Mouse (Mus musculus): ENCODE measurements around the gene Btf3. TPM values are rescaled to one million over a fixed set of nuclear protein-coding genes. Genes with fewer than 3 reads are reported as not detected.
A peak's percentile ranks its signal among the peaks of the same experiment; 100 is the strongest.

Gene Btf3
- polyA plus RNA-seq, 1 experiment from 2014 or later = 499 TPM

GRCm38 (mm10) chr13:98355559-98356111 is 38.8 kb upstream of the Btf3 start:
- 0 out of 2 replicates have a peak, but pooled peaks have one; percentile 18 for ATAC-seq
- no peak overlapping the region for H3K9ac ChIP-seq (replicated peaks; ENCODE audit: low read depth)
- H3K4me2 ChIP-seq (replicated peaks; ENCODE audit: low read depth, low read length) = peak overlapping the region; percentile 77
- H3K4me3 ChIP-seq (ENCODE audit: low read depth, low read length) = peak overlapping the region; percentile 46
- TF ChIP-seq CTCF (IDR thresholded peaks at IDR 0.05) = no peak
- no peak for TF ChIP-seq EP300 (IDR thresholded peaks at IDR 0.05)
- 3% methylated on average over 24 of the region's 81 CpGs for WGBS
- H3K4me1 ChIP-seq (ENCODE audit: insufficient read depth, low read depth, low read length) = peaks cover 8% of the 10 kb centered on the region
- no peak overlapping the region for H3K27ac ChIP-seq (ENCODE audit: low read length)
- H3K9me3 ChIP-seq (ENCODE audit: low read length) = no peaks in the 10 kb centered on the region
- no peak for DNase-seq (ENCODE audit: low spot score)
- peaks cover 93% of the 10 kb centered on the region for H3K27me3 ChIP-seq (replicated peaks; ENCODE audit: insufficient read depth, low read length)
- no peaks in the 10 kb centered on the region for H3K36me3 ChIP-seq (ENCODE audit: insufficient read depth, low read length)

DNA sequence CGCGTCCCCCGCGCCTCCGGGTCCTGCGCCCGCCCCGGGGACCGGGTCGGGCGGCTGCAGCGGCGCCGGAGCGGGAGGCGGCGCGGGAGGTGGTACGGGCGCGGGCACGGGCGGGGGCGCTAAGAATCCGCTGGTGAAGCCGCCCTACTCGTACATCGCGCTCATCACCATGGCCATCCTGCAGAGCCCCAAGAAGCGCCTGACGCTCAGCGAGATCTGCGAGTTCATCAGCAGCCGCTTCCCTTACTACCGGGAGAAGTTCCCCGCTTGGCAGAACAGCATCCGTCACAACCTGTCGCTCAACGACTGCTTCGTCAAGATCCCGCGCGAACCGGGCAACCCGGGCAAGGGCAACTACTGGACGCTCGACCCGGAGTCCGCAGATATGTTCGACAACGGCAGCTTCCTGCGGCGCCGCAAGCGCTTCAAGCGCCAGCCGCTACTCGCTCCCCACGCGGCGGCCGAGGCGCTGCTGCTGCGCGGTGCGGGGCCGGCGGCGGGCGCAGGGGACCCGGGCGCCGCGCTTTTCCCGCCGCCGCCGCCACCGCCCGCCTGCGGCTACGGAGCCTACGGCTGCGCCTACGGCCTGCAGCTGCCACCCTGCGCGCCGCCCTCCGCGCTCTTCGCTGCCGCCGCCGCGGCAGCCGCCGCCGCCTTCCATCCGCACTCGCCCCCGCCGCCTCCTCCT is 38.2 kb upstream of the Btf3 start:
- peak overlapping the region; percentile 77 for H3K4me2 ChIP-seq (replicated peaks; ENCODE audit: low read depth, low read length)
- H3K9me3 ChIP-seq (ENCODE audit: low read length) = no peaks in the 10 kb centered on the region
- H3K4me3 ChIP-seq (ENCODE audit: low read depth, low read length) = peak overlapping the region; percentile 46
- peaks cover 88% of the 10 kb centered on the region for H3K27me3 ChIP-seq (replicated peaks; ENCODE audit: insufficient read depth, low read length)
- no peak for DNase-seq (ENCODE audit: low spot score)
- TF ChIP-seq CTCF (IDR thresholded peaks at IDR 0.05) (no peak), EP300 (IDR thresholded peaks at IDR 0.05) (no peak)
- no peak overlapping the region for H3K27ac ChIP-seq (ENCODE audit: low read length)
- peak; percentile 16 for ATAC-seq
- WGBS = under 1% methylated on average over 23 of the region's 102 CpGs
- peaks cover 8% of the 10 kb centered on the region for H3K4me1 ChIP-seq (ENCODE audit: insufficient read depth, low read depth, low read length)
- no peaks in the 10 kb centered on the region for H3K36me3 ChIP-seq (ENCODE audit: insufficient read depth, low read length)
- no peak overlapping the region for H3K9ac ChIP-seq (replicated peaks; ENCODE audit: low read depth)

GRCm38 (mm10) chr13:98354090-98354801 is 37.4 kb upstream of the Btf3 start, which contains the start of gene Foxd1:
Gene Foxd1 (plus strand): TSS chr13:98354242.
- Histone ChIP-seq H3K27ac (ENCODE audit: low read length) (no peak within 1 kb of the TSS), H3K9me3 (ENCODE audit: low read length) (no peaks in the 10 kb centered on the region), H3K4me3 (ENCODE audit: low read depth, low read length) (peak within 1 kb of the TSS; percentile 46), H3K4me2 (replicated peaks; ENCODE audit: low read depth, low read length) (peak within 1 kb of the TSS; percentile 77), H3K9ac (replicated peaks; ENCODE audit: low read depth) (no peak within 1 kb of the TSS), H3K27me3 (replicated peaks; ENCODE audit: insufficient read depth, low read length) (peaks cover 85% of the 10 kb centered on the region), H3K36me3 (ENCODE audit: insufficient read depth, low read length) (no peaks in the 10 kb centered on the region), H3K4me1 (ENCODE audit: insufficient read depth, low read depth, low read length) (peaks cover 8% of the 10 kb centered on the region)
- DNase-seq (ENCODE audit: low spot score) (peak; percentile 70), ATAC-seq (peak; percentile 89)
- WGBS = under 1% methylated on average over 57 of the region's 76 CpGs
- TF ChIP-seq CTCF (IDR thresholded peaks at IDR 0.05) = no peak
- no peak for TF ChIP-seq EP300 (IDR thresholded peaks at IDR 0.05)

DNA sequence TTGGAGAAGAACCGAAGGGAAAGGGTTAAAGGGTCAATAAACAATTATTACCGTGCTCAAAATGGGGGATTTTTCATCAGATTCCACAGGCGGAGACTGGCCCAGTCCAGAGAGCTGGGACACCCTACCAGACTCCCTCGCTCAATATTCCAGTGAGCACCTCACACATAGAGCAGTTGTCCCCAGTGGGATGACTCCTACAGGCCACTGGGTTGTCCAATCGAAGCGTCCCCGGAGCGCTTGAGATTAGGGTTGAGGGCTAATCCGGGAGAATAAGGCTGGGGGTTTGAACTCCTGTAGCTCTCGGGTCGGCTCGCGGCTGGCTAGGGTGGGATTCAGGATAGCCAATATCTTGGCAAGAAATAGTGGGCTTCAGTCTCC is 36.9 kb upstream of the Btf3 start:
- TF ChIP-seq CTCF (IDR thresholded peaks at IDR 0.05) (no peak), EP300 (IDR thresholded peaks at IDR 0.05) (no peak)

GRCm38 (mm10) chr13:98352381-98352975 is 35.7 kb upstream of the Btf3 start:
- no peak for TF ChIP-seq CTCF (IDR thresholded peaks at IDR 0.05)
- WGBS = 12% methylated on average over 14 of the region's 14 CpGs

More for the DNA sequence above, 36.9 kb upstream of the Btf3 start:
- Histone ChIP-seq H3K9me3 (ENCODE audit: low read length) (no peaks in the 10 kb centered on the region), H3K4me2 (replicated peaks; ENCODE audit: low read depth, low read length) (peak overlapping the region; percentile 77), H3K36me3 (ENCODE audit: insufficient read depth, low read length) (no peaks in the 10 kb centered on the region), H3K4me3 (ENCODE audit: low read depth, low read length) (peak overlapping the region; percentile 46), H3K9ac (replicated peaks; ENCODE audit: low read depth) (no peak overlapping the region), H3K27ac (ENCODE audit: low read length) (no peak overlapping the region), H3K27me3 (replicated peaks; ENCODE audit: insufficient read depth, low read length) (peaks cover 79% of the 10 kb centered on the region), H3K4me1 (ENCODE audit: insufficient read depth, low read depth, low read length) (peaks cover 8% of the 10 kb centered on the region)
- ATAC-seq (no peak), DNase-seq (ENCODE audit: low spot score) (no peak)
- 3% methylated on average over 13 of the region's 13 CpGs for WGBS

GRCm38 (mm10) chr13:98351527-98351926 is 34.7 kb upstream of the Btf3 start:
- H3K27me3 ChIP-seq (replicated peaks; ENCODE audit: insufficient read depth, low read length) = peaks cover 58% of the 10 kb centered on the region
- TF ChIP-seq EP300 (IDR thresholded peaks at IDR 0.05) (no peak), CTCF (IDR thresholded peaks at IDR 0.05) (peak; percentile 77)
- no peaks in the 10 kb centered on the region for H3K9me3 ChIP-seq (ENCODE audit: low read length)
- no peak overlapping the region for H3K4me2 ChIP-seq (replicated peaks; ENCODE audit: low read depth, low read length)
- DNase-seq (ENCODE audit: low spot score) (no peak), ATAC-seq (0 out of 2 replicates have a peak, but pooled peaks have one; percentile 16)
- WGBS = 18% methylated on average over 8 of the region's 8 CpGs
- peaks cover 8% of the 10 kb centered on the region for H3K4me1 ChIP-seq (ENCODE audit: insufficient read depth, low read depth, low read length)
- H3K27ac ChIP-seq (ENCODE audit: low read length) = no peak overlapping the region
- H3K4me3 ChIP-seq (ENCODE audit: low read depth, low read length) = no peak overlapping the region
- no peaks in the 10 kb centered on the region for H3K36me3 ChIP-seq (ENCODE audit: insufficient read depth, low read length)
- H3K9ac ChIP-seq (replicated peaks; ENCODE audit: low read depth) = no peak overlapping the region

More at GRCm38 (mm10) chr13:98352381-98352975, 35.7 kb upstream of the Btf3 start:
- H3K27me3 ChIP-seq (replicated peaks; ENCODE audit: insufficient read depth, low read length) = peaks cover 67% of the 10 kb centered on the region
- no peak overlapping the region for H3K4me3 ChIP-seq (ENCODE audit: low read depth, low read length)
- no peak overlapping the region for H3K27ac ChIP-seq (ENCODE audit: low read length)
- H3K9me3 ChIP-seq (ENCODE audit: low read length) = no peaks in the 10 kb centered on the region
- H3K9ac ChIP-seq (replicated peaks; ENCODE audit: low read depth) = no peak overlapping the region
- ATAC-seq (no peak), DNase-seq (ENCODE audit: low spot score) (no peak)
- H3K4me2 ChIP-seq (replicated peaks; ENCODE audit: low read depth, low read length) = no peak overlapping the region
- peaks cover 8% of the 10 kb centered on the region for H3K4me1 ChIP-seq (ENCODE audit: insufficient read depth, low read depth, low read length)
- no peaks in the 10 kb centered on the region for H3K36me3 ChIP-seq (ENCODE audit: insufficient read depth, low read length)

Data from lung, postnatal 0 days (tissue).